Mouse (Mus musculus): ENCODE measurements around the gene Derl3. TPM values are rescaled to one million over a fixed set of nuclear protein-coding genes. Genes with fewer than 3 reads are reported as not detected.
"Not testable (repeated sequence)": the region's sequence is repeated elsewhere in the genome, so short reads cannot be mapped to it uniquely, and the experiment has no call there.

Derl3 gene
- total RNA-seq, 4 experiments from 2014 or later, result 0.34 to 0.35 TPM; not detected in 2

DNA sequence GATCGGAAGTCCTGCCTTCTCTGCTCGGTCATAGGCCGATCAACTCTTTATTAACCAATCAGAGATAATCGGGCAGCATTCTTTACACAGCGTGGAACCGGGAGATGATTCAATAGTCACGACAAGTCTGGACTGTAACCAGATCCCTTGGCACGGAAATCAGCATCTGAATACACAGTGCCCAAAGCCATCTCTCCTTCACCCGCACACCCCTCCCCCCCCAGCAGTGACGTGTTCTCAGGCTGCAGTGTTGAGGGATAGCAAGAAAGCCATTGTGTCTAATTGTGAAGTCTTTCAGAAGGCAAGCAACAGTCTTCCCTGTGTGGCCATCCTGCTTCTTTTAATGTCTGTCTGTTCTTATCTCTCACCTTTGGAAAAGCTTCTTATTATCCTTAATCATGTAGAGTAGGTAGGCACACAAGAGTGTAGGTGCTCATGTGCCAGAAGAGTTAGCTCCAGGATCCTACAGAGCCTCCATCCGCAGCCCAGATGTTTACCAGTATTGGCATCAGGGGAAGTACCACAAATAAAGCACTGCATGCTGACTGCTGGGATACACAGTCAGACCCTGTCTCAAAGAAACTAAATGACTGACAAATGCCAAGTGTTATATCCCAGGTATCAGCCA, 20.2 kb upstream of the Derl3 start:
- peak; percentile 76 for DNase-seq (ENCODE audit: low spot score)

DNA sequence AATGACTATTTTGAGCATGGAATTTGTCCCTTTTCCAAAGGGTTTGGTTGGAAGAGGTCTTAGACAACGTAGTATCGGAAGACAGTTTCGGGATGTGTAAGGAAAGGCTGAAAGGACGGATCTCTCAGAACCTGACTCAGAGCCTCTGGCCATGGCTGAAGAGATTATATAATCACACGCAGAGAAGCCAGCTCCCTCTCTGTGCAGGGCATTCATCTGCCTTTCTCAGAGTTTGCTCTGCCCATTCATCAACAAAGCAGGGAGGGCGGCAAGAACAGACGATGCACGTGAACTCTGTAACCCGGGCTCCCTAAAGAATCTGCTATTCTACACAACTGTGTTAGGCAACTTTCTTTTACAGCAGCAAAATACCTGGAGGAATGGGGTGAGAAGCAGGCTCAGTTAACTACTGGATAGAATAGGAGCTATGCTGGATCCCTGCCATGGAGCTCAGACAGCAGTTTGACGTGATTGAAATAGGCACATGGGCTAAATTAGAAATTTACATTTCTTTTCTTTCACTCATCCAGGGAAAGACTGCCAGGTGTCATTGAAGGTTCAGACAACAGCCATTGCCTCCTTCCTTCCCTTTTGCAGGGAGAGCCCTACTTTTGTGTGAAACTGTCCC, 19.6 kb upstream of the Derl3 start:
- no peak for DNase-seq (ENCODE audit: low spot score)

- DNase-seq (ENCODE audit: low spot score), result no peak
Measured at GRCm38 (mm10) chr10:75878836-75879235, 14.4 kb upstream of the Derl3 start.

DNA sequence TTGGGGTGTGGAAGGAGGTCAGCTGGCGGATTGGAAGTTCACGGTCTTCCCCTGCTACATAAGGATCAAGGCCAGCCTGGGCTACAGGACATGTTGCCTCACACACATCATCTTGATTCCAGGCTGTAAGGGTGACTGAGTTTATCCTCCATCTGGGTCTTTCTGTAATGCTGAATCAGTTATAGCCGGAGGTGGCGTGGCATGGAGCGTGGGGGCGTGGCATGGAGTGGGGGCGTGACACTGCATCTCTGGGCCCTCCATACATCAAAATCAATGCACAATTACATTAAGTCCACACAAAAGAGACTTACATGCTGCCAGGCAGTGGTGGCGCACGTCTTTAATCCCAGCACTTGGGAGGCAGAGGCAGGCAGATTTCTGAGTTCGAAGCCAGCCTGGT, 12.9 kb upstream of the Derl3 start:
- no peak for DNase-seq (ENCODE audit: low spot score)

GRCm38 (mm10) chr10:75880771-75881577, 12.2 kb upstream of the Derl3 start:
- DNase-seq (ENCODE audit: low spot score), result no peak

DNA sequence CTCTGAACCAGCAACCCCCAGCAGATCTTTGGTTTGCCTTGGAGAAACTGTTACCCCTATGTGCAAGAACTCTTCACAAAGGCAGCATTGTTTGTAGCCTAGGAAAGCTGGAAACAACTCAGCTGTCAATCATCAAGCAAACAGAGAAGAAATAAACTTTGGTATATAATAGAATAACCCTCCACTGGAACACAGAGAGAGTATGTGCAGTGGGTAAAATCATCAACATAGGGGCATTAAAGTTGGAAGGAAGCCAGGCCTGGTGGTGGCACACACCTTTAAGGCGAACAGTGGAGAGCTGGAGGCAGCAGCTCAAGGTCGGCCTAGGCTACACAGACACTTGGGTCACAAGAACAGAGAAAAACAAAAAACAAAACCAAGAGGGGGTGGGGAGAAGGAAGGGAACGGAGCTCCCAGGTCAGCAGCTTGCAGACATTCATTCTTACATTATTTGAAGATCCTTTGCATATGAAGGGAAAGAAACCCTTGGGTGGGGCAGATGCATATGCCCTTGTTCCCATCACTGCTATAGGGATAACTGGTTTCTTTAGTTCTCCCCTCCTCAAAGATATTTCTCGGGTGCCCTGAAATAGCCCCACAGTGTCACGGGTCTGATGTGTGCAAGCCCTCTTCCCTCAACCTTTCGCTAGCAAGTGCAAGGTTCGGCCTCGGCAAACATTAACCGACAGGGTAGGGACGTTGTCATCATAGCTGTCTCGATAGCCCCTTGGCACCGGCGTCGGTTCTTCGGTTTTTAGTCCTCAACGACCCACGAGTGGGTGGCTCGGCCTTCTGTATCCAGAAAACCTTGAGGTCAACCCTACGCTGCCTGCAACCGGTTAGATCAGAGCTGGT, 11.4 kb upstream of the Derl3 start:
- no peak for DNase-seq (ENCODE audit: low spot score)

DNA sequence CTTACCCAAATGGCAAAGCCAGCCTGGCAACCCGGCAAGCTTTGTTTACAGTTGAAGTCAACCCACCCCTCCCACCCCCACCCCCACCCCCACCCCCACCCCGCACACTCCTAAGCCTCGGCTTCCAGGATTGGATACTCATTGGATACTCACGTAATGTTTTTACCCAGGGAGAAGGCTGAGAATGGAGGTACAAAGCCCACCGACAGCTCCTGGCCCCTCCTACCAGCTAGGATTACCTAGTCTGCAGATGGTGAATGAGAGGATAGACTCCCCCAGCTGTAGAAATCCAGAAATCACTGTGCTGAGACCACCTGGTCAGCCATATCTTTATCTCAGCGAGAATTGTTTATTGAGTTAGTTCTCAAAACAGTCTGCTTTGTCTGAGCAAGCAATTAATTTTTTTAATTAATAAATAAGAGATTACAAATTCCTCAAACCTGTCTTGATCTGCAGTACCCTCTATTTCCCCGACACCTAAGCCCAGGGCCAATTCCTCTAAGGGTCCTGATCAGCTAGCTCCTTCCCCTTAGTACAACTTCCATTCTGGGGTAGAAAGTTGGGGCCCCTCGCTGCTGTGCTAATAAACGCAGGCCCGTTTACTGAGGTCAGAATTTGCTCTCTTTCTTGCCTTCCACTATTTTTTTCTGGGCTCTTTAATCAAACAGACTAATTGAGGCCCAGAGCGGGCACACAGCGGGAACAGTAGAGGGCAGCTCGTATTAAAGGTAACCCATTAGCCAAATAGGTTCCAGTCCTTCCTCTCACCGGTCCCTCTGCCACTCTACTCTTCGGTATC, 10.6 kb upstream of the Derl3 start:
- no peak for DNase-seq (ENCODE audit: low spot score)

DNA sequence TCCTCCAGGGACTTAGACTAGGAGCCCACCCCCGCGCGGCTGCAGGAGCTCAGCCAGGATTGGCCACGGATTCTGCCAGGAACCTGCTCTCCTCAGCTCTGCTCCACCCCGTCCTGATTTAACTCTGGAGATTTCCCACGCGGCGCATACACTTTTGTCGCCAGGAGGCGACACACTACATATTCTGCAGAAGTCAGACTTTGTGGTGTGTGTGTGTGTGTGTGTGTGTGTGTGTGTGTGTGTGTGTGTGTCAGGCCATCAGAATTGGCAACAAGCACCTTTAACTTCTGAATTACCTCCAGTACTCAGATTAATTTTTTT, 10.0 kb upstream of the Derl3 start:
- peak; percentile 69 for DNase-seq (ENCODE audit: low spot score)

- no peak for DNase-seq (ENCODE audit: low spot score)
Measured at GRCm38 (mm10) chr10:75884742-75885141, 8.5 kb upstream of the Derl3 start.

DNA sequence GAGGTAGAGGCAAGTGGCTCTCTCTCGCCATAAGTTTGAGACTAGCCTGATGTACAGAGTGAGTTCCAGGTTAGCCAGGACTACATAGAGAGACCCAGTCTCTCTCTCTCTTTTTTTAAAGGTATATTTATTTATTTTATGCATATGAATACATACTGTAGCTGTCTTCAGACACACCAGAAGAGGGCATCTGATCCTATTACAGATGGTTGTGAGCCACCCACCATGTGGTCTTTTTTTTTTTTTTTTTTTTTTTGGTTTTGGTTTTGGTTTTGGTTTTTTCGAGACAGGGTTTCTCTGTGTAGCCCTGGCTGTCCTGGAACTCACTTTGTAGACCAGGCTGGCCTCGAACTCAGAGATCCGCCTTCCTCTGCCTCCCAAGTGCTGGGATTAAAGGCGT, 5.7 kb upstream of the Derl3 start:
- not testable (repeated sequence) for DNase-seq (ENCODE audit: low spot score)

GRCm38 (mm10) chr10:75889406-75890153, 3.6 kb upstream of the Derl3 start:
- no peak for DNase-seq (ENCODE audit: low spot score)

DNA sequence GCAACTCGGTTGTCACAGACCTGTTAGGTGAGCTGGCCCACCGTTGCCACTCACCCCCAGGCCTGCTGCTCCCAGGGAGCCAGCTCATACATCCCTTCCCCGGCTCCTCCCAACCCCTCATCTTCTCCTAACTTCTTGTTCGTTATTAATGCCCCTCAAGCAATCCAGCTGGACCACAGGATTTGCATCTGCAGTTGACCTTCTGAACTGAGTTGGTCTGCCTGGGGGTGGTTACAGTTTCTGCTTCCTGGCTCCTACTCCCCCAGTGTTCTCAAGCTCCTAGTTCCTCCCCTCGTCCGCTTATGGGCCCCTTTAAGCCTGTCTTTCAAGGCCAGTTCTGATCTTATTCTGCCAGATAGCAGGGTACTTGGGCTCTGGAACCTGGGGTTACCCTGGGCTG, 1.4 kb downstream of the Derl3 start:
- no peak for DNase-seq (ENCODE audit: low spot score)

GRCm38 (mm10) chr10:75895730-75896129, 2.5 kb downstream of the Derl3 start:
- no peak for DNase-seq (ENCODE audit: low spot score)

- DNase-seq (ENCODE audit: low spot score), result no peak
Measured at GRCm38 (mm10) chr10:75896208-75896607, 3.0 kb downstream of the Derl3 start.

DNA sequence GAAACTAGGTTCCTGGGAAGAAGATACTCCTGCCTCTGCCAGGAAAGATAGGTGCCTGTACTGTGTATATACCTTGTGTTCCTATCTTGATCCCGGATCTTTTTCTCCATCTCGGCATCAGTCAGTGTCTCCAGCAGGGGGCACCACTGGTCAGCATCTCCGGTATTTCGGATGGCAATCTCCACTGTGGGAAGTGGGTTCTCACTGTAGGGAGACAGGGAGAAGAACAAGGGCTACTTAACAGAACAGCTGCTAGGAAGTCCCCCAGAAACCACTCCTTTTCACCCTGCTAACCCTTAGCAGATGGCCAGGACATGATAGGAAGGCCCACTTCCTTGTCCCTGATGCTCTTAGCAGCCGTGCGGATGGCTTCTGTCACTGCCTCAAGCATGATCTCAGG, 4.2 kb downstream of the Derl3 start:
- peak; percentile 55 for DNase-seq (ENCODE audit: low spot score)

DNA sequence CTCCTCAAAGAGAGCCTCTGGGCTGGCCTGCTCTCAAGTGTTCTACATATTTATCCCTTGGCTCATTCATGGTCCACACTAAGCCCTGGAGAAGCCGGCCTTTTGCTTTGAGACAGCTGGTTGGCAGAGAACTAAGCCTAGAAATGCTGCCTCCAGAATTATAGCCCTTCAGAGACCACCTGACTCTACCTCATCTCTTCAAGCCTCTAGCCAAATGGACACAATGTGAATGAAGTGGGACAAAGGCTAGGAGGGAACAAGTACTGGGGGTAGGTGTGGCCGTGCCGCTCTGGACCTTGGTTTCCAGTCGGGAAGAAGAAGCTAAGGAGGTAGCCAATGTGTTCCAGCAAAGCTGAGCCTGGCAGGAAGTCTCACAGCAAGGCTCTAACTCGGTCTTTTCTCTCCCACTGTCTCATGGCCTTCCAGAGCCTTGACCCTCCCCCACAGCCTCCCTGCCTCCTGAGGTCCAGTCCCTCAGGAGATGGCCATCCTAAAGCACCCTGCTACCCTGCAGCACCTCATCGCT, 4.9 kb downstream of the Derl3 start:
- DNase-seq (ENCODE audit: low spot score), result no peak

- DNase-seq (ENCODE audit: low spot score), result peak; percentile 76
Measured at GRCm38 (mm10) chr10:75898846-75899245, 5.6 kb downstream of the Derl3 start.

DNA sequence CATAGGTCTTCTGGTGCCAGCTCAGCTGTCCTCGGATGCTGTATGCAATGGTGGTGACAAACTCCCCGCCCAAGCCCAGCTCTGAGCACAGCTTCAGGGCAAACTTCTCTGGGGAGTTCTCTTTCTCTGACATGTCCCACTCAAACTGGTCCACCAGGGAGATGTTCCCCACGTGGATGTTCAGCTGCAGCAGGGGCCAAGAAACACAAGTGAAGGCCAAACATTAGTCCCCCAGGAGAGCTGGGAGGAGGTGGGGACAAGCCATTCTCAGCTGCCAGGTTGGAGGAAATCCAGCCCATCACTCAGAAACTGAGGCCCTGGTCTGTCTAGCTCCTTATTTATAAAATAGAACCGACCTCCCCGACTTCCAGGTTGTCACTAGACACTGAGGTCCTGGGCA, 11.2 kb downstream of the Derl3 start:
- DNase-seq (ENCODE audit: low spot score), result no peak

- DNase-seq (ENCODE audit: low spot score), result no peak
Measured at GRCm38 (mm10) chr10:75906882-75907281, 13.7 kb downstream of the Derl3 start.

- DNase-seq (ENCODE audit: low spot score), result no peak
Measured at GRCm38 (mm10) chr10:75910698-75911097, 17.5 kb downstream of the Derl3 start.

All from heart, adult 8-10 months (tissue).